Mouse (Mus musculus) layer of hippocampus, postnatal 14 days (tissue): ENCODE measurements around the gene Wbp1l. TPM values are rescaled to one million over a fixed set of nuclear protein-coding genes. Genes with fewer than 3 reads are reported as not detected.

Experiments
- DNase-seq, 2 experiments: peaks; one replicate each; pipeline ENCODE4 v3.0.0; 2021 to 2022; ENCODE audit warnings: low spot score in 2 of 2, mixed read lengths in 1 of 2
- total RNA-seq, 2 experiments: library from RNA; stranded (reverse); gene quantifications; 2 replicates each; pipeline ENCODE4 v1.2.3; 2021

The Wbp1l gene
- total RNA-seq, 2 experiments from 2014 or later = 39.8 to 41.8 TPM

DNA sequence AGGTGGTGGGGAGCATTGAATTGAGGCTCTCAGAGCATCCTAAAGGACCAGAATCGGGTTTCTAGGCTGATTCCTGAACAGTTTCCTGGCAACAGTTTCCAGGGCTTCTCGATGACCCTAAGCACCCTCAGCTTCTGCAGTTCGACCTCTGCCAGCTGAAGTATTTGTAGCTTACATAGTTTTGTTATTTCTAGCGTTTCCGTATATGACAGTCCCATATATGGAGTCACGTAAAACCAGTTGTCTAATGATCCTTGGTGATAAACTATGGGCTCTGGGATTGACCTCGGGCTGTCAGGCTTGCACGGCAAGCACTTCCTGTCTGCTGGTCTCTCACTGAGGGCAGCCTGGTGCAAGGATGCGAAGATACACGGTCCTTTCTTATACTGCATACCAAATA lies 26.6 kb downstream of the Wbp1l start:
- DNase-seq = no peak

DNA sequence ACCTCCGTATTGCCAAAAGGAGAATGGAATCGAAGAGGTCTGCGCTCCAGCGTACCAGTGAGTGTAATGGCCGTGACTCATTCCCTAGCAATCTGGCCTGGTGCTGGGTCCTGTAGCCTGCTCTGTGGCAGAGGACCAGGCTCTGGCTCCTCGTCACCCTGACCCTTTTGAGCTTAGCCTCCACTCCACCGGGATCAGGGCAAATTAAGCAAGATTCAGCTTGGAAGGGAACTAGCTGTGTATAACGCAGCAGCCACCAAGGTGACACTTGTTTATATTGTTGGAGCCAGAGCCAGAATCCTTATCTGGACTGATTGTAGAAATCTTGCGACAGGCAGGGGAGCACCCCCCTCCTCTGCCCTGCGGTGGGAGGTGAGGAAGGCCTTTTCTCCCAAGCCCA lies 29.5 kb downstream of the Wbp1l start:
- DNase-seq = no peak

DNA sequence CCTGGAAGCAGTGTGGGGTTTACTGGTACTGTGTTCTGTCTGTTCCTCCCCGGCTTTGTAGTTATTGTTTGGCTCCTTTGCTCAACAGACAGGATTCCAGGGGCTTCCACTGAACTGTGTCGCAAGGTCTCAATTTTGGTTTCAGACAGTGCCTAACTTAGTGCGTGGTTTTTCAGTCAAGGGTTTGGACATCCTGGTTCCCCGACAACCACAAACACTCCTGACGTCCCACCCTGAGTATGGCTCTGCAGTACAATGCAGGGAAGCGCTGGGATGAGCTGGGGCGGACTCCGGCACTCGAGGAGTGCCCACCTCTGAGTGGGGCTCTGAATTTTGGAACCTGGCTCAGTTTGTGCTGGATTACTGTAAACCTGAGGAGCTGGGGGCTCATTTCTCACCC lies 30.9 kb downstream of the Wbp1l start:
- no peak for DNase-seq

DNA sequence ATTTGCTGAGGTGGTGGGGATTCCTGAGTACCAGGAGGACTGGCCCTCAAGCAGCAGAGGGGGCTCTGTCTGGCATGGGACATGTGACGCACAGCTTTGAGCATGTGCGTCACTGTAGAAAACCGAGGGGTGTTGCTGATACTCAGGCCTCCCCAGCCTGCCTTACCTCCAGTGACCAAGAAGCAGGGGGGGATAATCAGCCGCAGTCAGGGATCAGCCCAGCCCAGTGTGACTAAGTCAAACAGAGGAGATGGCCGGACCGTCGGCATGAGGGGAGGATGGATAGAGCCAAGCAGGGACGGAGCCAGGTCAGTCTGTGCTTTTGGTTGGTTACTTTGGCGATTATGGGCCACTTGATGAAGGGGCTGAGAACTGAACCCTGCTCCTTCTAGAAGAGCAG lies 32.8 kb downstream of the Wbp1l start:
- no peak for DNase-seq

DNA sequence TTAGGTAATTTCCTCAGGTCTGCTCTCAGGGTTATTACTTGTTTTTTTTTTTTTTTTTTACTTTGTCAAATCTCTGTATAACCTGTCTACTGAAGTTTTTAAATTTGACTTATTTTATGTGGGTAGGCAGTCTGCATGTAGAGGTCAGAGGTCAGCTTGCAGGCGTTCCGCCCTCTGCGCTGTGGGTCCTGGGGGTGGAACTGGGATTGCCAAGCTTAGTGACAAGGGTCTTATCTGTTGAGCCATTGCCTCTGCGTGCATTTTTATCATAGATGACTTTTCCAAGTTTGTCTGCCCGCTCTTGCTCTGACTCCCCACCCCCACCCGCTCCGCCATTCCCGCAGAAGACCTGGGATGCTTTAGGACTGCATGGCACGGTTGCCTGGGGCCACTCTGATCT lies 36.9 kb downstream of the Wbp1l start:
- no peak for DNase-seq

DNA sequence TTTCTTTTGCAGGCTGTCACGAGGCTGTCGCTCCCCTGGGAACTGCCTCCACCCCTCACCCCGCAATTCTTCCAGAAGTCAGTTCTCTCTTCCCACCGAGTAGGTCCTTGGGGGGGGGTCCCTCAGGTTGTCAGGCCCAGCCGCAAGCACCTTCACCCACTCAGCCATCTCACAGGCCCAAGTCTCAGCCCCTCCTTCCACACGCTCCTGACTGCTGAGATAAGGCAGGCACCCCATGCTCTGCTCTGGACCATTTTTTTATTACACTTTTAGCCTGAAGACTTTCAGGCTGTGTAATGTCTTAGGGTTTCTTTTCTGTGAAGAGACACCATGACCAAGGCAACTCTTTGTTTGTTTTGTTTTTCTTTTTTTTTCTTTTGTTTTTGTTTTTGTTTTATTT lies 38.7 kb downstream of the Wbp1l start:
- DNase-seq = no peak

DNA sequence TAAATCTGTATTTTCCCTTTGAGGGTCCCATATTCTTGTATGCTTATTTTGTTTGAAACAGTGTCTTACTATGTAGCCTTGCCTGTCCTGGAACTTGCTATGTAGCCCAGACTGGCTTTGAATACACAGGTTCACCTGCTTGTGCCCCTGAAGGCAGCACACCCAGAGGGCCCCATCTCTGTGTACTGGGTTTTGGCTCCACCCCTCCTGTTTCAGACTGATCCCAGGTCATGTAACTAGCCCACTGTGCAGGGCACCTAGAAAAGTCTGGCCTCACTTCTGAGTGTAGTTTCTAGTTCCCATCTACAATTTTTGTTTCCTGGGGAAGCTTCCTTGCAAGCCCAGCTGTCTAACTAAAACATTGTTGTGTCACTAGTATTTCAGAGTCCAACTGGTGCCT lies 40.2 kb downstream of the Wbp1l start:
- no peak for DNase-seq

DNA sequence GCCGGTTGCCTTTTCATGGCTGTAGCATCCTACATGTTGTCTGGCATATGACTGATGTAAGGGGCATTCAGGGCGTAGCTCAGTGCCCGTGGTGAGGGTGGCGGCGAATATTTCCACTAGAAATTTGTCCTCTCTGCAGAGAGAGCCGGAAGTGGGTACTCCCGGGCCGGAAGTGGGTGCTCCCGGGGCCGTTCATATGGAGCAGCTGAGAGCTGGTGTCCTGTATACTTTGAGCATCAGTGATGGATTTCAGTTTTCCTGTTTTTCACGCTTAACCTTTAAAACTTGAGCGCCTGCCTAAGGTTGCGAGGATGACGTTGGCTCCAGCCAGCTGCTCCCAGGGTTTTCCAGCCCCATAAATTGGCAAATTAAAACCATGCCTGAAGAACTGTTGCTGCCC lies 40.6 kb downstream of the Wbp1l start:
- no peak for DNase-seq

DNA sequence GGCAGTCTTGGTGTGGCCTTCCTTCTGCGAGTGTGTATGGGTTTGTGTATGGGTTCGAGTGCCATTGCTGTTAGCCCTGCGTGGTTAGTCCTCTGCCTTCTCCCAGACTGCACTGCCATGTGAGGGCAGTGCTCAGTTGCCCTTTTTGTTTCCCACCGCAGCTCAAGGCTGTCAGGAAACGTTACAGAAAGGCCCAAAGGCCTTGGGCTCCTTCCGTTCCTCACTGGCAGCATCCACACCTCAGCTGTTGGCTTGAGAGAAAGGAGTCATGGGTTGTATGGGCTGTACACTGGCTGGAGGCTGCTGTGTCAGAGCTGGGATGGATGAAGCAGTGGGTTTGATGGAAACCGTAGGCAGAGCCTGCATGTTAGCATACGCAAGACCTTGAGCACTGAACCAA lies 41.9 kb downstream of the Wbp1l start:
- DNase-seq = no peak

DNA sequence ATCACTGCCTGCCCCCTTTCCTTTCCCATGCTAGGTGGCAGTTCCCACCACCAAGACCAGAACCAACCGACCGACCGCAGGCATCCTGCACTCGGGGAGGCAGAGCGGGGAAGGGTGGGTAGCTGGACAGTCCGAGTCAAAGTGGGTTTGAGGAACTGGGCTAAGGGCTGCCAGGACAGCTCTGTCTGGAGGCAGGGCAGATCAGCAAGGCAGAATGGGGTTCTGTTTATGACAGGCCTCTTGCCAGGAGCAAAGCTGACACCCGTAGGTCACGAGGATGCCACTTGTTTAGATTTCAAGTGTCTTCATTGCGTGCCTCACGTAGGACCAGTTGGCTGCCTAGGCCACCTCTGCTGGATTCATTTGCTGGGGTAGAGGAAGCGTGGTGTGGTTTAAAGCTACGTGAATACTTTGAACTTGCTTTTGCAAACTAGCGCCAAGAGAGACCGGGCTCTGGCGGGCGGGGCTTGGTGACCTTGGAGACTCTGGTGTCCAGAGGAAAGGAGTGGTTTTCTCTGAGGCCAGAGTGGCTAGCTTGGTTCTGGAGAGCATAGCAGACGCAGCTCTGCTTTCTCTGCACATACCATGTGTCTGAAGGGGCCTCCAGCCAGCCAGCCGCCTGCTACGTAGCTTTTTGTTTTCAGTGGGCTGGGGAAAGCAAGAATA lies 42.7 kb downstream of the Wbp1l start:
- no peak for DNase-seq

DNA sequence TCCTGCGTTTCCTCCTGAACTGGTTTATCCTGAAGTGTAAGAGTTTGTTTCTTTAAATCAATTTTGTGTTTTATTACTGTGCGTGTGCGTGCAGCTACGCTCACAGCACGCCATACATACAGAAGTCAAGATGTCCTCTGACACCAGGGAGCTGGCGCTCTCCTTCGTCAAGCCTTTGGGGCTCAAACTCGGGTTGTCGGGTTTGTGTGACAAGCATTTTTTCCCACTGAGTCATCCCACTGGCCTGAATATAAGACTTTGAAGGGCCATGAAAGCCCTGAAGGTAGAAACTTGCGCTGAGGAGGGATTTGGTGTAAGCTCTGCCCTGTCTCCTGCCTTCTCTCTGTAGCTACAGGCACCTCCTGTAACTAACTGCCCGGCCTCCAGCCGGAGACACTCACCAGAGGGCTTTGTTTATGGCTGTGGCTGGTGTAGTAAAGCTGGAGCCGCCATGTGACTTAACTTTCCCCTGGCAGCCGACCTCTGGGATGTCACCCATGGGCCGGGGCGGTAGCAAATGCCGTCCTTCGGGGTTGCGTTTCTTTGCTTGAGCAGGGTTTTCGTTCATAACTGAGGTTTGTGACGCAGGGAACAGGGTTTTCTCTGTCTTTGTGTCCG lies 43.4 kb downstream of the Wbp1l start:
- DNase-seq = no peak

DNA sequence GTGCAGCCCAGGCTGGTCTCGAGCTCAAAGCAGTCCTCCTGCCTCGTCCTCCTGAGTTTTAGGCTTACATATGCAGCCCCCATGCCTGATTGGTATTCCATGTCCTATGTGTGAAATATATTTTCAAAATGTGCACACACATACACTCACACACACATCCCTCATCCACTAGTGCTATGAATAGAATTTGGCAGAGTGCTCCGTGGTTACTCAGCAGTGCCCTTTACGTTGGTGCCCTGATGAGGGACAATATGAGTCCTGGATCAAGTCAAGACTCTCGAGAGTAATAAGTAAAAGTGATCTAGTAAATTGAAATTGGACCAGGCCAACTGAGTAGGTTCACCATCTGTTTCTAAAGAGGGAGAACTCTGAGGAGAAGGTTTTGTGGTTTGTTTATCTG lies 44.4 kb downstream of the Wbp1l start:
- no peak for DNase-seq

DNA sequence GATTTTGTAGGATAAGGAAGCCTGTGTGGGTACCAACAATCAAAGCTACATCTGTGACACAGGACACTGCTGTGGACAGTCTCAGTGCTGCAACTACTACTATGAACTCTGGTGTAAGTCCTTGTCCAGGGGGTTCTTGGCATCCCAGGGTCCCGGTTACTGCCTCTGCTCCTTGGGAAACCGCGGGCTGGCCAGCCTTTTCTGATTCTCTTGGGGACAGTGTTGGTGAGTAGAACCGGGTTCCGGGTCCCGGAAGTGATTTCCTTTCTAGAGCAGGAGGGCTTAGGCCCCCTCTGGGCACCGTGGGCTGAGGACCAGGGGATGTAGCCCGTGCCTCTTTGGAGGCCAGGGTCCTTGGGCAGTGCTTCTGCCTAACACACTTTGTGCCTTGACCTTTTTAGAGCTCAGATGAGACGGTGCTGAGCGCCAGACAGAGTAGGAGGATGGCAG lies 45.5 kb downstream of the Wbp1l start:
- DNase-seq = no peak

DNA sequence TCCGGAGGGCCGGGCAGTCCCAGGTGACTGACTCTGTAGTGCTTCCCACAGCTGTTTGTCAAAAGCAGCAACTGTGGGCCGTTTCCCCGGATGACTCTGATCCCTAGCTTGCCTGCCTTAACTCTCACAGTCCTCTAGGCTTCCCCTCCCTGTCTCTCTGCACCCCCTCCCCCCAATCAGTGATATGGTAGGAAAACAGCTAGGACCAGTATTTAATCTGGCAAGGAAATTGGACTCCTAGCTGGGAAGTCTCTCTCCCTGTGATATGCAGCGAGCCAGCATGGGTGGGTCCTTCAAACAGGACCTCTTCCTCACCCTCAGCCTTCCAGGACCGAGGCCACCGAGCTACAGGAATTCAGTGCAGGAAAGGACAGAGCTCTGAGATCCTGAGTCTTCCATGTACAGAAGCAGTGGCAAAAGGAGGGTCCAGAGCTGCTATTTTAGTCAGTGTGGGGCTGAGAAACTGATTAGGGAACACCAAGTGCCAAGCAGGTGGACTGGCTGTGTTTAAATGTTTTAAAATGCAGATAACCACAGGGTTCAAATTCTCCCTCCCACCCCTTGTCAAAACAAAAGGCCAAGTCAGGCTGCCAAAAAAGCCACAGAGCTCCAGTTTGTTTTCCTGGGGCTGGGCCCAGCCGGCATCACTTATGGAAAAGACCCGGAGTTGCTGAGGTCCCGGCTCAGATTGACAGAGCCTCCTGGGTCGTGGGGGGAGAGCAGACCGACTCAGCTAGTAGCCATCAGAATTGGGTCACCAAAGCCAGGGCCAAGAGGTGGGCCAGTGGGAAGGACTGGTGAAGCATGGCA lies 46.1 kb downstream of the Wbp1l start:
- peak in 1 of 2 experiments; percentile 48 for DNase-seq

DNA sequence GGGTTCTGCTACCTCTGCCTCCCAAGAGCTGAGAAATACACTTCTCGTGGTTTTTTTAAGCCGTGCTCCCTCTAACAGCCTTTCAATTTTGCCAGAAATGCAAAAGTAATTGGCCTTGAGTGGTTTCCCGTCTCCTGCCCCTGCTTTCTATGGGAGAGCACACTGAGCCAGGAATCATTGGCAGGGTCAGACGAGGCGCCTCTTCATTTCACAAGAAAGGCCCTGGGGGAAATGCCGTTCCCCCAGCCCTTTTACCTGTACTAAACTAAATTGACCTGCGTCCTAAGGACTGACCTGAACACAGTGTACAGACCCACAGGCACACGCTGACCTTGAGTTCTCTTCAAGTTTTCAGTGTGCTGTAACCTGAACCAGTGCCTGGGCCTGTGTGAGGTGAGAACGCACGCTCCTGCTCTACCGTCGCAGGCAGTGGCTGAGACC lies 47.2 kb downstream of the Wbp1l start:
- DNase-seq = no peak

DNA sequence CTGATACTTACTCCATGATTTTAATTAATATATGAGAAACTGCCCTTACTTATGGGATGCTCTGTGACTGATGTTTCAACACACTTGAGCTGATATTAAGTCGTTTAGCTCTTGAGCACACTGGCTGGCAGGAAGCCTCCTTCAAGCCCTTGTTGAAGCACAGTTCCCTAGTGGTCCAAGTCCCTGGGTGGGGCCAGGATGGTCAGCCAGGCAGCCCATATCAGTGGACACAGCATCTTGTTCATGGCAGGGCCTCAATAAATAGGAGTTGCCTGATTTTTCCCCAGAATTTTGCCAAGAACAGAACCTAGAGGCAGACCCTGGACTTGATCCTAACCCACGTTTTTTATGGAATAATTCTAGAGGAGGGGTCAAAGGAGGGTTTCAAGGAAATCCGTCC lies 48.4 kb downstream of the Wbp1l start:
- no peak for DNase-seq

DNA sequence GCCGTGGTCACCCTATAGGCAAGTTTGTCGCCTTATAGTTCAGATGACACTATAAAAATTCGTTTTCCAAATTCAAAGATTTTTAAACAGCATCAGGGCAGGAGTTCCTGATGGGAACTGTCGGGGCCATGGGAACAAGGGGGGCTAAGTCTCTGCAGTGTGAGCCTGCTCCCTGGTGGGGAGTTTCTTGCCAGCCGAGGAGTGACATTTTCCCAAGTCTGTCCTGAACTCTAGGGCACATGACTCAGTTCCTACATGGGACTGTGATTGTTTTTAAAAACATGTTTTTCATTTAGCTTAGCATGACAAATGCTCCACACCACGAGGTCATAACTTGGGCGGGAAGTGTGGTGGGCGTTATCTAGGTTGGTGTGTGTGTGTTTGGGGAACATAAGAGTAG lies 49.0 kb downstream of the Wbp1l start:
- no peak for DNase-seq

DNA sequence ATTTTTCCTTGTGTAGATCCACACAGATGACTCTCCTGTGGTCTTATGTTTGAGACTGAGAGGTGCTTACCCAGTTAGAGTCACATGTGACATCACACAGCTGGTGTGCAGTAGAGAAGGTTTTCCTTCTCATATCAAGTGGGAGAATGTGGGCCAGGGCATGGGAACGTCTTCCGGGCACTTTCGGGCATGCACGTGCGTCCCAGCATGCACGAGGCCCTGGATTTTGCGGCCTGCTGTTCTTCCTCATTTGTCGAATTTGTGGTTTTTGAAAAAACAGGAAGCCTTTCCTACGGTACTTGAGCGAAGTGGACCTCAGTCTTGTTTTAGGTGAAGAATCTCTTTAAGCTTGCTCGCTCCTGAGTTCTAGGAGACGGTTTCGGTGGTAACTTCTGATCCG lies 49.7 kb downstream of the Wbp1l start:
- DNase-seq = no peak

DNA sequence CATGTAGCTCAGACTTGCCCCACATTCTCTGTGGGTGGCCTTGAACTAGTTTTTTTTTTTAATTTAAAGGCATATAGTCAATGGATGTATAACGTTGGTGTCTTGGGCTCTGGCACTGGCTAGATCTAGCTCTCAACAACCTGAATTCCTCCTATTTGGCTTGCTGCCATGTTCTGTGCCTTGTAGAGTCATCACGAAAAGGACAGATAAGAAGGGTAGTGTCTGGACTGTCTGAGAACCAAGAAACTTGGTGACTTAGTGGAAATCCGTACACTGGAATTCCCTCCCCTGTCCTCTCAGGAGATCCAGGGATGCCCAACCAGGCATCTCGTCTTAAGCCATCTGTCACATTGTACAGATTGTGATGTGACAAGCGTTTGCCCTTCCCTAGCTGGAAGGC lies 54.3 kb downstream of the Wbp1l start:
- no peak for DNase-seq

DNA sequence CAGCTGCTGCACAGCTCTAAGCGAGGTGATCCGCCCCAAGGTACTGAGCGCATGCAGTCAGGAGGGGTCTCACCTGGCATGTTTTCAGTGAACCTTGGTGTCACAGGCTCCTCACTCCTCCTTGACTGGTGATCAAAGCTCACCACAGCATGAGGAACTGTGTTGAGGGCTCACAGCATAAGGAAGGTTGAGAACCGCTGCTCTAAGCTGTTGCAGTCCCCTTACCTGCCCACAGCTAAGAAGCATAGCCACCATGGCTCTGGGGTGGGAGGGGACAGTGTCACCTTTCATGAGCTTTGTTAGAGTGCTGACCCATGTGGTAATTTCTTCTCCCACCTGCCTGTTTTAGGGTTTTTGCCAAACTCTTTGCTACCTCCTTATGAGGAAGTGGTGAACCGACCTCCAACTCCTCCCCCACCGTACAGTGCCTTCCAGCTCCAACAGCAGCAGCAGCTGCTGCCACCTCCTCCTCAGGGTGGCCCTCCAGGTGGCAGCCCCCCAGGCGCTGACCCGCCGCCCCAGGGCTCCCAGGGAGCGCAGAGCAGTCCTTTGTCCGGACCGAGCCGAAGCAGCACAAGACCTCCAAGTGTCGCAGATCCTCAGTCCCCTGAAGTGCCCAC lies 54.8 kb downstream of the Wbp1l start:
- no peak for DNase-seq

DNA sequence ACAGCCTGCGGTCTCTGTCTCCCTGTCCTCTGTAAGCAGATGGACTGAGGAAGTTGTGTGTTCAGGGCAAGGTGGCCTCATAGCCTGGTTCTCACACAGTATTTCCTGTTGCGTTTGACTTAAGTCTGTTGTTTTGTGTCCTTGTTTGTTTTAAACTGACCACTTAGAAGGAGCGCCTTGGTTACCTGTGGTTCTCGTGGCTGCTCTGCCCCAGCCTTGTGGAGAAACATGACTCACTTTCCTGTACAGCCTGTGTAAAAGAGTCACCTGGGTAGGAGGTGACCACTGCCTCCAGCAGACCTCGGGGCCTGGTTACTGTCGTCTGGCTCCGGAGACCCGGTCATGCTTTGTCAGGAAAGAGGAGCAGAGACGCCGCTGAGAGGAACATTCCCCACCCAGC lies 56.7 kb downstream of the Wbp1l start:
- no peak for DNase-seq
